Mouse (Mus musculus): ENCODE results near the gene Anxa4. TPM values are rescaled to one million over a fixed set of nuclear protein-coding genes. Genes with fewer than 3 reads are reported as not detected.

Anxa4 gene
- total RNA-seq, 2 experiments from 2014 or later = 76.0 to 82.7 TPM

Other genes starting within 250 kb of the Anxa4 start
- under 1 TPM in 1 of 2 experiments, not detected in 1; 0.32 TPM for gene Asprv1, start 165.4 kb downstream of the Anxa4 start, total RNA-seq (2021)
- 1 to 10 TPM; 7.2 to 7.5 TPM for gene Mxd1, start 124.4 kb downstream of the Anxa4 start, total RNA-seq (2021)
- 10 to 100 TPM; 56.5 to 60.9 TPM for gene Snrnp27, start 109.1 kb downstream of the Anxa4 start, total RNA-seq (2021)
- gene Gmcl1, start 60.2 kb downstream of the Anxa4 start, total RNA-seq (2021) = 10 to 100 TPM; 11.9 to 17.8 TPM
- gene Aak1, start 55.9 kb upstream of the Anxa4 start, total RNA-seq (2021) = 100 to 1,000 TPM; 104 to 109 TPM
- 10 to 100 TPM; 76.6 to 86.9 TPM for gene Nfu1, start 215.7 kb upstream of the Anxa4 start, total RNA-seq (2021)
- gene Gfpt1, start 249.3 kb upstream of the Anxa4 start, total RNA-seq (2021) = 10 to 100 TPM; 50.0 to 52.9 TPM

All from adrenal gland, adult 18-20 months (tissue).